Mouse (Mus musculus) olfactory bulb, adult 2 months (tissue): ENCODE measurements around the gene Mcee.

ENCODE experiments used
- CTCF ChIP-seq: fragments of 200-500 bp; IDR thresholded peaks from 2 replicates; pipeline ENCODE4 v1.5.1; 2012; ENCODE audit warnings: low read depth, mild to moderate bottlenecking, low read length, moderate library complexity; ENCODE audit not compliant: insufficient read depth
- POLR2A ChIP-seq: fragments of 200-500 bp; IDR thresholded peaks from 2 replicates; pipeline ENCODE4 v1.6.1; 2012; ENCODE audit warnings: mild to moderate bottlenecking, low read depth, low read length, moderate library complexity; ENCODE audit not compliant: insufficient read depth

DNA sequence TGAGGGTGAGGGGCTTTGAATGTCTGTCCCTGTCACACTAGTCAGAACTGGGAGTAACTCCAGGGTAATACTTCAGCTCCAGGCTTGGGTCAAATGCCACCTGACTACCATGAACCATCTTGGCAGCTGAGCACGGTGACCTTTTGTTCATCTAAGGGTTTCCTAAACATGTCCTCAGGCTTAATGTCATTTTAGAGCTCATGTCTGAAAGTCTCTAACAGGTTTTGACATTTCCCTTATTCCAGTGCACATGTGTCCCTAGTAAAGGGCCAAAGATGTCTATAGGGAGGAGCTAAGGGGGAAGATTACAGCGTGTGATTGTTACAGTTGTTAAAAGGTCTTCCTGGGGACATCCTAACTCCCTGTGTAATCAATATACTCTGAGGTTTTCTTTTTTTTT is 65.4 kb downstream of the Mcee start:
- no peak for TF ChIP-seq CTCF
- no peak for TF ChIP-seq POLR2A
